Mouse (Mus musculus) neural tube, embryonic 12.5 days (tissue): ENCODE data around the gene Rad51c. TPM values are rescaled to one million over a fixed set of nuclear protein-coding genes. Genes with fewer than 3 reads are reported as not detected.

Experiments used
- ATAC-seq: fragments of 200-750 bp; cut with Nextera tagmentation; 2 replicates; pipeline ENCODE4 v1.8.0; 2017; ENCODE audit warnings: low read depth, mild to moderate bottlenecking, moderate TSS enrichment, moderate library complexity; ENCODE audit not compliant: low FRiP score
- H3K27ac ChIP-seq: fragments of 300-500 bp; sonication (generic); 2 replicates; pipeline ENCODE4 v1.5.1; 2016
- H3K27me3 ChIP-seq: fragments of 300-500 bp; sonication (generic); replicated peaks from 2 replicates; pipeline ENCODE4 v1.6.1; 2016; ENCODE audit warnings: mild to moderate bottlenecking
- H3K36me3 ChIP-seq: fragments of 300-500 bp; sonication (generic); 2 replicates; pipeline ENCODE4 v1.6.1; 2016; ENCODE audit warnings: mild to moderate bottlenecking
- H3K4me1 ChIP-seq: fragments of 300-500 bp; sonication (generic); 2 replicates; pipeline ENCODE4 v1.6.1; 2016
- H3K4me2 ChIP-seq: fragments of 300-500 bp; sonication (generic); replicated peaks from 2 replicates; pipeline ENCODE4 v1.6.1; 2016; ENCODE audit warnings: mild to moderate bottlenecking
- H3K4me3 ChIP-seq: fragments of 300-500 bp; sonication (generic); 2 replicates; pipeline ENCODE4 v1.5.1; 2016
- H3K9ac ChIP-seq: fragments of 300-500 bp; sonication (generic); 2 replicates; pipeline ENCODE4 v1.6.1; 2016; ENCODE audit warnings: mild to moderate bottlenecking
- H3K9me3 ChIP-seq: fragments of 300-500 bp; sonication (generic); 2 replicates; pipeline ENCODE4 v1.6.1; 2016; ENCODE audit warnings: mild to moderate bottlenecking
- WGBS: fragments of 180-500 bp; shearing (Covaris S2); methylation state at CpG from one replicate; pipeline ENCODE4 v1.1.7; 2016; 5-methylcytosine and 5-hydroxymethylcytosine counted together
- polyA plus RNA-seq: library from polyadenylated mRNA; unstranded; fragments of >200 nt; fragmentation: Nextera tagmentation; extraction: Ambion mirVana; gene quantifications from 2 replicates; pipeline ENCODE4 v1.2.1, GENCODE M21; 2016

The Rad51c gene
- polyA plus RNA-seq, 1 experiment from 2014 or later: 10.5 TPM

DNA sequence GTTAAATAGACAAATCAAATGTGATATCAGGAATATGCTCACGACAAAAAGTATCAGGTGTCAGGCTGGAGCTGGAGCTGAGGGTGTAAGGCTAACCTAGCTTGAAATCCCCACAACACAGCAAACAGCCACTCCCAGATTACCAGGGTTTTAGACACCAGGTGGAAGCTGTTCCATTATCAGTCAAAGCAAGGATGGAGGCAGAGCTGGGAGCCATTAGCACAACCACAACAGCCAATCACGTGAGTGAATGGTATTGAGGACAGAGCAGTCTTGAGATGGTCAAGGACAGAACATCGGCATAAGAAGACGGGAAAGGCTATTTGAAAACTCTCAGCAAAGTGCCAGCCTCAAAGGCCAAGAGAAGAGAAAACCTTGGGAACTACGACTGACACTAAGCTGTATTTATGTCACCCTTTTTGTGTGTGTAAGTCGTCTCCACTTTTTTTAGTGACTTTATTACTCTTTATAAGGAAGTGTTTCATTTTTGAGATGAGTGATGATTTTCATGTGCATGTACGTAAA, 51.0 kb downstream of the Rad51c start:
- Histone ChIP-seq H3K9me3 (no peaks in the 10 kb centered on the region), H3K4me2 (no peak overlapping the region), H3K27ac (no peak overlapping the region), H3K36me3 (peaks cover 8% of the 10 kb centered on the region), H3K4me1 (peaks cover 6% of the 10 kb centered on the region), H3K9ac (no peak overlapping the region), H3K27me3 (no peaks in the 10 kb centered on the region), H3K4me3 (no peak overlapping the region)
- WGBS: 83% methylated on average over 7 of the region's 7 CpGs
- no peak for ATAC-seq

Other genes with a start within 250 kb of the Rad51c start
- 22.5 and 24.9 TPM in 2 replicates for gene Ppm1e, start 45.9 kb downstream of the Rad51c start, polyA plus RNA-seq
- gene Tex14, start 111 bp upstream of the Rad51c start, polyA plus RNA-seq: 0.64 and 1.0 TPM in 2 replicates
- not detected in 2 replicates for gene Gm11492, start 161.7 kb upstream of the Rad51c start, polyA plus RNA-seq
- gene Sept4, start 163.9 kb upstream of the Rad51c start, polyA plus RNA-seq: 13.1 and 15.9 TPM in 2 replicates
- gene Mtmr4, start 187.2 kb upstream of the Rad51c start, polyA plus RNA-seq: 74.0 and 77.4 TPM in 2 replicates
- 0.41 and 0.49 TPM in 2 replicates for gene Hsf5, start 212.2 kb upstream of the Rad51c start, polyA plus RNA-seq